Mouse (Mus musculus): ENCODE results near the gene Shcbp1l. TPM values are rescaled to one million over a fixed set of nuclear protein-coding genes. Genes with fewer than 3 reads are reported as not detected.

Gene Shcbp1l
- polyA plus RNA-seq, 1 experiment = not detected

- H3K4me3 ChIP-seq = no peak overlapping the region
- no peak overlapping the region for H3ac ChIP-seq (ENCODE audit: control insufficient read depth, insufficient read length)
- H3K79me2 ChIP-seq (ENCODE audit: control insufficient read depth, insufficient read depth) = no peaks in the 10 kb centered on the region
- H3K4me2 ChIP-seq (ENCODE audit: low read depth) = no peak overlapping the region
- no peaks in the 10 kb centered on the region for H3K36me3 ChIP-seq (ENCODE audit: control insufficient read depth, insufficient read depth)
- no peaks in the 10 kb centered on the region for H3K27me3 ChIP-seq (ENCODE audit: control insufficient read depth, insufficient read depth, insufficient read length)
- TF ChIP-seq POLR2AphosphoS2 (IDR thresholded peaks at IDR 0.05; ENCODE audit: insufficient read length, low read depth) = no peak
- TF ChIP-seq REST (IDR thresholded peaks at IDR 0.05; ENCODE audit: insufficient read depth, insufficient read length) = no peak
- TF ChIP-seq SRF (IDR thresholded peaks at IDR 0.05; ENCODE audit: control insufficient read depth, insufficient read length, low read depth) = no peak
- TF ChIP-seq POLR2A (IDR thresholded peaks at IDR 0.05; ENCODE audit: insufficient read length, low read depth) = no peak
- TF ChIP-seq E2F4 (IDR thresholded peaks at IDR 0.05; ENCODE audit: insufficient read depth) = no peak
- no peak for TF ChIP-seq TCF3 (IDR thresholded peaks at IDR 0.05; ENCODE audit: insufficient read length, low read depth)
Observed at GRCm38 (mm10) chr1:153500030-153500429, 75.1 kb downstream of the Shcbp1l start.

- no peaks in the 10 kb centered on the region for H3K27me3 ChIP-seq (ENCODE audit: control insufficient read depth, insufficient read depth, insufficient read length)
- no peak for TF ChIP-seq USF1 (IDR thresholded peaks at IDR 0.05; ENCODE audit: low read depth)
- TF ChIP-seq SRF (IDR thresholded peaks at IDR 0.05; ENCODE audit: control insufficient read depth, insufficient read length, low read depth) = no peak
- TF ChIP-seq E2F4 (IDR thresholded peaks at IDR 0.05; ENCODE audit: insufficient read depth) = no peak
- 0 out of 2 replicates have a peak, but pooled peaks have one; percentile 29 for TF ChIP-seq CEBPB (IDR thresholded peaks at IDR 0.05; ENCODE audit: insufficient read depth, poor library complexity, severe bottlenecking)
- TF ChIP-seq TCF3 (IDR thresholded peaks at IDR 0.05; ENCODE audit: insufficient read length, low read depth) = peak; percentile 70
- TF ChIP-seq POLR2A (IDR thresholded peaks at IDR 0.05; ENCODE audit: insufficient read length, low read depth) = no peak
- peak; percentile 52 for TF ChIP-seq TCF12 (IDR thresholded peaks at IDR 0.05; ENCODE audit: insufficient read depth, poor library complexity, severe bottlenecking)
- TF ChIP-seq MAX (IDR thresholded peaks at IDR 0.05; ENCODE audit: low read depth) = no peak
- TF ChIP-seq MYOD1 (IDR thresholded peaks at IDR 0.05; ENCODE audit: control insufficient read depth in 1 of 3, insufficient read length in 2 of 3, low read depth in 2 of 3) = peak; percentile 83 to 97 (median 95)
- no peak for TF ChIP-seq POLR2AphosphoS2 (IDR thresholded peaks at IDR 0.05; ENCODE audit: insufficient read length, low read depth)
- TF ChIP-seq MYOG (IDR thresholded peaks at IDR 0.05; ENCODE audit: control insufficient read depth in 1 of 3, insufficient read depth in 1 of 3, insufficient read length in 2 of 3, low read depth in 2 of 3) = peak in 2 of 3 experiments; percentile 41 to 80
- TF ChIP-seq REST (IDR thresholded peaks at IDR 0.05; ENCODE audit: insufficient read depth, insufficient read length) = no peak
- no peak overlapping the region for H3ac ChIP-seq (ENCODE audit: control insufficient read depth, insufficient read length)
- no peaks in the 10 kb centered on the region for H3K36me3 ChIP-seq (ENCODE audit: control insufficient read depth, insufficient read depth)
- H3K4me3 ChIP-seq = no peak overlapping the region
- no peak overlapping the region for H3K4me2 ChIP-seq (ENCODE audit: low read depth)
- H3K79me2 ChIP-seq (ENCODE audit: control insufficient read depth, insufficient read depth) = no peaks in the 10 kb centered on the region
Observed at GRCm38 (mm10) chr1:153501644-153502321, 76.8 kb downstream of the Shcbp1l start.

Other genes with a start within 250 kb of the Shcbp1l start
- gene Lamc2, start 238.7 kb upstream of the Shcbp1l start, polyA plus RNA-seq (2012; fragmentation: generic; extraction: Trizol) = 10.2 TPM
- gene Lamc1, start 92.4 kb upstream of the Shcbp1l start, polyA plus RNA-seq (2012; fragmentation: generic; extraction: Trizol) = 50.9 TPM
- gene Dhx9, start 62.5 kb downstream of the Shcbp1l start, polyA plus RNA-seq (2012; fragmentation: generic; extraction: Trizol) = 25.2 TPM
- 0.37 TPM for gene Npl, start 124.9 kb downstream of the Shcbp1l start, polyA plus RNA-seq (2012; fragmentation: generic; extraction: Trizol)
- gene Rgs8, start 227.9 kb downstream of the Shcbp1l start, polyA plus RNA-seq (2012; fragmentation: generic; extraction: Trizol) = 0.16 TPM